Mouse (Mus musculus): ENCODE data around the gene Pkig.

DNA sequence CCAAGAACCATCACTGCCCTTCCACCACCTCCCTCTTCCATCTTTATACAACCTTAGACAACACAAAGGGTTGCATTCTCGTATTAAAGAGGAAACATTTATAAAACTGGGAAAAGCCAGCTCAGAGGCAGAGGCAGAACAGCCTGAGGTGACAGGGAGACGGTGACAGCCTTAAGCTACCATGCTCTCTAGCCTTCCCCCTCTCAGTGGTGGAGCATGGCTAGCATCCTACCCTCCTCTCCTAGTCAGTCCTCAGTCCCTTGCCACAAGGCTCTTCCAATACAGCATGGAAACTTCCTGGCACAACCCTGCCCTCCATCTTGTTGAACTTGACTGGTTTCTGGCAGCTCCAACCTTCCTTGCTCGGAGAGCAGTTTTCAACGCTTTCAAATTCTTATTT is 70.1 kb downstream of the Pkig start:
- no peak for TF ChIP-seq EP300 (IDR thresholded peaks at IDR 0.05; ENCODE audit: low read depth)
- TF ChIP-seq CTCF (IDR thresholded peaks at IDR 0.05; ENCODE audit: low read depth): no peak

All from liver, postnatal 0 days (tissue).